Mouse (Mus musculus): ENCODE measurements around the gene Dgcr8. TPM values are rescaled to one million over a fixed set of nuclear protein-coding genes. Genes with fewer than 3 reads are reported as not detected.

Gene Dgcr8
- 39.2 and 40.8 TPM in 2 replicates for polyA plus RNA-seq (2015; fragmentation: Nextera tagmentation; extraction: Ambion mirVana)

DNA sequence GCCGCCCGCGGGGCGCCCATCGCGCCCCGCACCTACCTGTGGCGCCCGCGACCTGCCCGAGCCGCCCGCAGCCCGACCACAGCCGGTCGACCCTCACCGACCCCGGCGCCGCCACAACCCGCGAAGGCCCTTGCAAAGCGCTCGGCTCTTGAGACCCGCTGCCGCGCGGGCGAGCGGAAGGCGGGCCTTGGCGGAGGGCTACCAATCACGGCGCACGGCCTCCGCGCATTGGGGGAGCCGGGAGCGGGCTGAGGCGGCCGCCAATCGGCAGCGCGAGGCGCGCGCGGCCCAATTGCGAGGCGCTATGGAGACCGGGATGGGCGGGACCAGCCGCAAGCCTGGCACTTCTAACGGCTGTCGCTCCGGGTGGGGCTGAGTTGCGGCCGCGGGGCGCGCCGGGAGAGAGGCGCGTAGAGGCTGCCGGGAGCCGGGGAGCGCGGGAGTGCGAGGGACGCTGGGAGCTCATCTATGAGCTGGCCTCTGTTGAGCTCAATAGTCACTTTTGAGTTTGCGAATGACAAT, at the start of gene Dgcr8:
Gene Dgcr8 (minus strand): TSS at position 180 of the 522 bp plus-strand sequence.
- 0 out of 2 replicates have a peak, but pooled peaks cover 4% of the 10 kb centered on the region for H3K36me3 ChIP-seq (ENCODE audit: control insufficient read depth, insufficient read depth)
- peaks cover 30% of the 10 kb centered on the region for H3K4me1 ChIP-seq (replicated peaks; ENCODE audit: control insufficient read depth, insufficient read depth, low read length)
- H3K27me3 ChIP-seq (replicated peaks; ENCODE audit: control insufficient read depth, insufficient read depth, low read length) = no peaks in the 10 kb centered on the region
- H3K27ac ChIP-seq (ENCODE audit: low read length) = peak within 1 kb of the TSS; percentile 82
- peak; percentile 100 for ATAC-seq
- peak within 1 kb of the TSS; percentile 97 for H3K9ac ChIP-seq (replicated peaks; ENCODE audit: low read depth, low read length)
- H3K9me3 ChIP-seq (ENCODE audit: control insufficient read depth, low read length) = no peaks in the 10 kb centered on the region
- H3K4me3 ChIP-seq (replicated peaks; ENCODE audit: low read length) = peak within 1 kb of the TSS; percentile 100
- WGBS = under 1% methylated on average over 58 of the region's 71 CpGs
- H3K4me2 ChIP-seq (ENCODE audit: low read length) = peak within 1 kb of the TSS; percentile 98

DNA sequence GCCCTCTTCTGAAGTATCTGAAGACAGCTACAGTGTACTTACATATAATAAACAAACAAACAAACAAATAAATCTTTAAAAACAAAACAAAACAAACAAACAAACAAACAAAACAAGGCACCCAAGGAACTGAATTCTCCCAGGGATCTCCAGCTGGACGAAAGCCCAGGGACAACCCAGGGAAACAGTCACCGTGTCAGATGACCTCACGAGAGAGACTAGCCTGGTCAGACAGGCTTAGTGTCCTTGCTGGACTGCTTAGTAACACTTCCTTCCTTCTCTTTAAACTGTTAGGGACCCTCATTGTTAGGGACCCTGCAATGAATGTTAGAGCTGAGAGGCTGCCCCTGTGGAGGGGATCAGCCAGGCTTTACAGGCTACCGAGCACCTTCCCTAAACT, 48.2 kb upstream of the Dgcr8 start:
- 91% methylated on average over 4 of the region's 4 CpGs for WGBS
- Histone ChIP-seq H3K4me3 (replicated peaks; ENCODE audit: low read length) (no peak overlapping the region), H3K9me3 (ENCODE audit: control insufficient read depth, low read length) (no peaks in the 10 kb centered on the region), H3K4me2 (ENCODE audit: low read length) (no peak overlapping the region), H3K4me1 (replicated peaks; ENCODE audit: control insufficient read depth, insufficient read depth, low read length) (peaks cover 9% of the 10 kb centered on the region), H3K27me3 (replicated peaks; ENCODE audit: control insufficient read depth, insufficient read depth, low read length) (no peaks in the 10 kb centered on the region), H3K9ac (replicated peaks; ENCODE audit: low read depth, low read length) (no peak overlapping the region), H3K36me3 (ENCODE audit: control insufficient read depth, insufficient read depth) (0 out of 2 replicates have a peak, but pooled peaks cover 2% of the 10 kb centered on the region), H3K27ac (ENCODE audit: low read length) (no peak overlapping the region)
- ATAC-seq = no peak

DNA sequence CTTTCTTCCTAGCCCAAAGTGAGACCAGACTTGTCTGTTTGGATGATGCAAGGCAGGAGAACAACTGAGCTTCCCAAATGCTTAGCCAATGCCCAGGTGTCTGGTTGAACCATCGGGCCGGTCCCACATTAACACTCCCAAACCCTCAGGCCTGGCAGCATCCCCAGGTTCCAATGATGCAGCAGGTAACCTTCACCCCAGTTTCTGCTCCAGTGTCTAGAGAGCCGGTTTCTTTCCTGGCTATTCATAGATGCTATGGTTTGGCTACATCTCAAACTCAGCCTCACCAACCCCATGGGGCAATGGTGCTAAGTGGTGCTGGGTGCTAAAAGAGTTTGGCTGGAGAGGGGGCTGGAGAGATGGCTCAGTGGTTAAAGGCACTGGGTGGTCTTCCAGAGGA, 46.9 kb upstream of the Dgcr8 start:
- no peak for ATAC-seq
- peaks cover 6% of the 10 kb centered on the region for H3K4me1 ChIP-seq (replicated peaks; ENCODE audit: control insufficient read depth, insufficient read depth, low read length)
- 0 out of 2 replicates have a peak, but pooled peaks cover 2% of the 10 kb centered on the region for H3K36me3 ChIP-seq (ENCODE audit: control insufficient read depth, insufficient read depth)
- H3K4me2 ChIP-seq (ENCODE audit: low read length) = no peak overlapping the region
- 96% methylated on average over 3 of the region's 3 CpGs for WGBS
- H3K4me3 ChIP-seq (replicated peaks; ENCODE audit: low read length) = no peak overlapping the region
- H3K9me3 ChIP-seq (ENCODE audit: control insufficient read depth, low read length) = no peaks in the 10 kb centered on the region
- H3K9ac ChIP-seq (replicated peaks; ENCODE audit: low read depth, low read length) = no peak overlapping the region
- H3K27ac ChIP-seq (ENCODE audit: low read length) = no peak overlapping the region
- H3K27me3 ChIP-seq (replicated peaks; ENCODE audit: control insufficient read depth, insufficient read depth, low read length) = no peaks in the 10 kb centered on the region

DNA sequence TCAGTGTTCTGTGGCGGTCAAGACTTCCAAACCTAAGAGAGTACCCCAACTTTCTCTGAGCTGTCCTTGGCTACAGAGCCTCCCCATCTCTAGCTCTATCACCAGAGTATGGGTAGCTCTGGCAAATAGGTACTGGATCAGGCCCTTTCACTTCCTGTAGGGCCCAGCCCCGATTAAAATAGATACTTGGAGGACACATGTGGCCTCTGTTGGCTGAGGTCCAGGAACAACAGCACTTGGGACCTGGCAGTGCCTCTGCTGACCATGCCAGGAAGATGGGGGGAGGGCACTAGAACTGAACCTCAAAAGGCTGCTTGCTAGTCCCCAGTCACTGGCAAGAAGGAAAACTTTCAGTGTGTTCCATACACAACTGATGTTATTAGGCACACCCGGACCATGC, 44.9 kb upstream of the Dgcr8 start:
- ATAC-seq = no peak
- 0 out of 2 replicates have a peak, but pooled peaks cover 2% of the 10 kb centered on the region for H3K36me3 ChIP-seq (ENCODE audit: control insufficient read depth, insufficient read depth)
- H3K4me2 ChIP-seq (ENCODE audit: low read length) = no peak overlapping the region
- no peaks in the 10 kb centered on the region for H3K9me3 ChIP-seq (ENCODE audit: control insufficient read depth, low read length)
- no peaks in the 10 kb centered on the region for H3K4me1 ChIP-seq (replicated peaks; ENCODE audit: control insufficient read depth, insufficient read depth, low read length)
- no peaks in the 10 kb centered on the region for H3K27me3 ChIP-seq (replicated peaks; ENCODE audit: control insufficient read depth, insufficient read depth, low read length)
- no peak overlapping the region for H3K4me3 ChIP-seq (replicated peaks; ENCODE audit: low read length)
- no peak overlapping the region for H3K9ac ChIP-seq (replicated peaks; ENCODE audit: low read depth, low read length)
- 83% methylated on average over 3 of the region's 3 CpGs for WGBS
- no peak overlapping the region for H3K27ac ChIP-seq (ENCODE audit: low read length)

DNA sequence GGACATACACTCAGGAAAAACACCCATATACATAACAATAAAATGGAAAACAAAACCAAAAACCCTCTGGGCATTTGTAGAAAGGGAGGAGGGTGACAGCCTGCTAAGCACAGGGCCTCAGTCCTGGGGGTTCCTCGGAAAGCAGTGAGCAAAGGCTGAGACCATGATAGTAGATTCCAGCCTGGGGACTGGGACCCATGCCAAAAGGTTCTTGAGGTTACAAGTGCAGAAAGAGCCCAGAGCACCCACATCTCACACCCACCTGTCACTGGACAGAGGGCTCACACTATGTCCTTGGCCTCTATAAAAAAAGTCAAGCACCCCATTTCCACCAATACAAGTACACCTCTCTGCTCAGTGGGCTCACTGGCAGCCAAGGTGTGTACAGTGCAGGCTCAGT, 39.5 kb upstream of the Dgcr8 start:
- no peak overlapping the region for H3K4me2 ChIP-seq (ENCODE audit: low read length)
- H3K9me3 ChIP-seq (ENCODE audit: control insufficient read depth, low read length) = no peaks in the 10 kb centered on the region
- H3K27me3 ChIP-seq (replicated peaks; ENCODE audit: control insufficient read depth, insufficient read depth, low read length) = no peaks in the 10 kb centered on the region
- ATAC-seq = no peak
- H3K9ac ChIP-seq (replicated peaks; ENCODE audit: low read depth, low read length) = no peak overlapping the region
- no peak overlapping the region for H3K27ac ChIP-seq (ENCODE audit: low read length)
- no peaks in the 10 kb centered on the region for H3K4me1 ChIP-seq (replicated peaks; ENCODE audit: control insufficient read depth, insufficient read depth, low read length)
- H3K36me3 ChIP-seq (ENCODE audit: control insufficient read depth, insufficient read depth) = no peaks in the 10 kb centered on the region
- 75% methylated on average over 1 of the region's 1 CpGs for WGBS
- no peak overlapping the region for H3K4me3 ChIP-seq (replicated peaks; ENCODE audit: low read length)

DNA sequence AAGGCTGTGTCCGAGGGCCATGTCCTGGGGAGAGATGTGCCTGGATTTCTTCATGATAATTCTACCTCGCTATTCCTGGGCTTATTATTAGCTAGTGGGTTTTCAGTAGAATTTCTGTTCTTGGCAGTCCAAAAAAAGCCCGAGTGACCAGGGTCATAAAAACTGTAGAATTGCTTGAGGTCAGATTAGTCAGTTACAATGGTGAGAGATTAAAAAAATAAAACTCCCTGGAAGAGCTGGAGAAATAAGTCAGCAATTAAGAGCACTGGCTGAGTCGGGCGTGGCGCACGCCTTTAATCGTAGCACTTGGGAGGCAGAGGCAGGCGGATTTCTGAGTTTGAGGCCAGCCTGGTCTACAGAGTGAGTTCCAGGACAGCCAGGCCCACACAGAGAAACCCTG, 38.9 kb upstream of the Dgcr8 start:
- Histone ChIP-seq H3K4me3 (replicated peaks; ENCODE audit: low read length) (no peak overlapping the region), H3K36me3 (ENCODE audit: control insufficient read depth, insufficient read depth) (no peaks in the 10 kb centered on the region), H3K9me3 (ENCODE audit: control insufficient read depth, low read length) (no peaks in the 10 kb centered on the region), H3K9ac (replicated peaks; ENCODE audit: low read depth, low read length) (no peak overlapping the region), H3K4me1 (replicated peaks; ENCODE audit: control insufficient read depth, insufficient read depth, low read length) (no peaks in the 10 kb centered on the region), H3K27me3 (replicated peaks; ENCODE audit: control insufficient read depth, insufficient read depth, low read length) (no peaks in the 10 kb centered on the region), H3K27ac (ENCODE audit: low read length) (no peak overlapping the region), H3K4me2 (ENCODE audit: low read length) (no peak overlapping the region)
- 93% methylated on average over 9 of the region's 9 CpGs for WGBS
- ATAC-seq = no peak

DNA sequence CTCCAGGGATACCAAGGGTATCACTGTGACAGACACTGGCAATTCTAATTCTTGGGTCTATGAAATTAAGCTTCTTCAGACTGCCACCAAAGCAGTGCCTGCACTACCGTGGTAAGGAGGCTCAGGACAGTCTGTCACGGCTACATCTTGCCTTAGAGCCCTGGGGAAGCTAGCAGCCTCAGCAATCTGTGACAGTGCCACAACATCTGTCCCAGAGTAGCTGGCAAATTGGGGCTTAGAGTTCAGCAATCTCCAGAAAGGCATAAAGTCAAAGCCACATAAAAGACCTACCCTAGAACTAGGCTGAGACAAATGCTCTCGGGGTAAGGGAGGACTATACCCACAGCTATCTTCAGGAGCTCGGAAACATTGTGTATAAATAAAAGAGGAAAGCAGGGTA, 36.7 kb upstream of the Dgcr8 start:
- no peak overlapping the region for H3K9ac ChIP-seq (replicated peaks; ENCODE audit: low read depth, low read length)
- H3K4me3 ChIP-seq (replicated peaks; ENCODE audit: low read length) = no peak overlapping the region
- H3K27ac ChIP-seq (ENCODE audit: low read length) = no peak overlapping the region
- WGBS = 82% methylated on average over 4 of the region's 4 CpGs
- no peak for ATAC-seq
- no peaks in the 10 kb centered on the region for H3K9me3 ChIP-seq (ENCODE audit: control insufficient read depth, low read length)
- H3K27me3 ChIP-seq (replicated peaks; ENCODE audit: control insufficient read depth, insufficient read depth, low read length) = no peaks in the 10 kb centered on the region
- H3K4me2 ChIP-seq (ENCODE audit: low read length) = no peak overlapping the region
- 0 out of 2 replicates have a peak, but pooled peaks cover 2% of the 10 kb centered on the region for H3K36me3 ChIP-seq (ENCODE audit: control insufficient read depth, insufficient read depth)
- no peaks in the 10 kb centered on the region for H3K4me1 ChIP-seq (replicated peaks; ENCODE audit: control insufficient read depth, insufficient read depth, low read length)

DNA sequence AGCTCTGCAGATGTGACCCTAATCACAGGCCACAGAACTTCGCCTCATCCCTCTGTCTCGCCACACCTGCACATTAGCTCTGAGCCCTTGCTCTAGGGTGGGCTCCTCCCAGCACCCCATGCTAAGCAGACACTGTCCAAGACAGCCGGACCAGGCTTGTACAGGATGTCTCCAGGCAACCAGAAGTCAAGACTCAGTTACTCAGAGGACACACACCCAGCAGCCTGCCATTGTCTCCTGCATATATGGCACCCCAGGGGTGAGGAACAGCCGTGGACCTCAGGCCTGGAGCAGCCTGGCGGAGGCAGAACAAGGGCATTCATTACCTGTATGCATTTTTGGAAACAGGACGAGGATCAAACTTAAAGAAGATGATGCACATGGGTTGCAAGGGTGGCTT, 35.0 kb upstream of the Dgcr8 start:
- H3K27me3 ChIP-seq (replicated peaks; ENCODE audit: control insufficient read depth, insufficient read depth, low read length) = no peaks in the 10 kb centered on the region
- no peak overlapping the region for H3K4me2 ChIP-seq (ENCODE audit: low read length)
- 81% methylated on average over 6 of the region's 6 CpGs for WGBS
- 0 out of 2 replicates have a peak, but pooled peaks cover 2% of the 10 kb centered on the region for H3K36me3 ChIP-seq (ENCODE audit: control insufficient read depth, insufficient read depth)
- no peaks in the 10 kb centered on the region for H3K9me3 ChIP-seq (ENCODE audit: control insufficient read depth, low read length)
- no peak overlapping the region for H3K4me3 ChIP-seq (replicated peaks; ENCODE audit: low read length)
- no peaks in the 10 kb centered on the region for H3K4me1 ChIP-seq (replicated peaks; ENCODE audit: control insufficient read depth, insufficient read depth, low read length)
- ATAC-seq = no peak
- H3K27ac ChIP-seq (ENCODE audit: low read length) = no peak overlapping the region
- H3K9ac ChIP-seq (replicated peaks; ENCODE audit: low read depth, low read length) = no peak overlapping the region

DNA sequence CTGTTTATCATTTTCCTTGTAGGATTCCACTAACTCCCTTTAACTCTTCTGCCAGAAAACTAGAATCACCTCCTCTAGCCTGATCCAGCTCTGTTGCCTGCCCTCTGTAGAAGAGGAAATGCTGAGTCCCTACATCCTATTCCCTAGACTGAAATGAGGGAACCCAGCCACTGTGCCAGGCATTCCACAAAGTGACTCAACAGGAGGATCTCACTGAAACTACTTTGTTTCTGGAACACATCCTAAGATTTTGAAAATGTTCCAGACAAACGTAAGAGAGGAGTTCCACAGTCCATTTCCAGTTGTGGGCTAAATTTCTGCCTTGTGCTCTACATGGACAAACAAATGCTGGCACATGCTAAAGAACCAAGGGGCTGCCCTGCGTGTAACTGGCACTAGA, 34.4 kb upstream of the Dgcr8 start:
- H3K4me2 ChIP-seq (ENCODE audit: low read length) = no peak overlapping the region
- H3K4me3 ChIP-seq (replicated peaks; ENCODE audit: low read length) = no peak overlapping the region
- no peaks in the 10 kb centered on the region for H3K4me1 ChIP-seq (replicated peaks; ENCODE audit: control insufficient read depth, insufficient read depth, low read length)
- ATAC-seq = no peak
- H3K9me3 ChIP-seq (ENCODE audit: control insufficient read depth, low read length) = no peaks in the 10 kb centered on the region
- no peak overlapping the region for H3K9ac ChIP-seq (replicated peaks; ENCODE audit: low read depth, low read length)
- no peak overlapping the region for H3K27ac ChIP-seq (ENCODE audit: low read length)
- 0 out of 2 replicates have a peak, but pooled peaks cover 2% of the 10 kb centered on the region for H3K36me3 ChIP-seq (ENCODE audit: control insufficient read depth, insufficient read depth)
- WGBS = 83% methylated on average over 2 of the region's 2 CpGs
- no peaks in the 10 kb centered on the region for H3K27me3 ChIP-seq (replicated peaks; ENCODE audit: control insufficient read depth, insufficient read depth, low read length)

DNA sequence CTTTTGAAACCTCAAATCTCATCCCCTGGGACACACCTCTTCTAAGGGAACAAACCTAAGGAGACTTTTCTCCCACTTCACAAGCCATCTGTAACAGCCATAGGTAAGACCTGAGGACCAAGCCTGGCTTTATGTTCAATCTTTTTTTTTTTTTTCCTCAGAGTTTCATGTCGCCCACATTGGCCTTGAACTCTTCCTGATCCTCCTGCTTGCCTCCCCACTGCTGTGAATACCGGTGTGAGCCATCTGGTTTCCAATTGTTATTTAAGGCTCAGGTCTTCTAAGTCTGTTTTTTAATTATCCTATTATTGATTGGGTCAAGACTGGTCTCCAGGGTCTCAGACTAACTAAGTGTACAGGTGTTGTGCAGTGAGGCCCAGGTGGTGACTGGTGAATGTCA, 32.4 kb upstream of the Dgcr8 start:
- ATAC-seq = no peak
- 87% methylated on average over 2 of the region's 2 CpGs for WGBS
- H3K36me3 ChIP-seq (ENCODE audit: control insufficient read depth, insufficient read depth) = 0 out of 2 replicates have a peak, but pooled peaks cover 2% of the 10 kb centered on the region

More for the DNA sequence above, 32.4 kb upstream of the Dgcr8 start:
- H3K4me1 ChIP-seq (replicated peaks; ENCODE audit: control insufficient read depth, insufficient read depth, low read length) = no peaks in the 10 kb centered on the region
- H3K4me2 ChIP-seq (ENCODE audit: low read length) = no peak overlapping the region
- H3K27me3 ChIP-seq (replicated peaks; ENCODE audit: control insufficient read depth, insufficient read depth, low read length) = no peaks in the 10 kb centered on the region
- no peak overlapping the region for H3K9ac ChIP-seq (replicated peaks; ENCODE audit: low read depth, low read length)
- H3K27ac ChIP-seq (ENCODE audit: low read length) = no peak overlapping the region
- no peak overlapping the region for H3K4me3 ChIP-seq (replicated peaks; ENCODE audit: low read length)
- H3K9me3 ChIP-seq (ENCODE audit: control insufficient read depth, low read length) = no peaks in the 10 kb centered on the region
